Mouse (Mus musculus) liver, embryonic 13.5 days (tissue): ENCODE measurements at regions not wholly inside any gene's neighbourhood (a gene's known extent, or its start where the extent isn't known, plus 50 kb on each side); places are given as distances from the start of the nearest gene placed in this dataset.

Experiments
- ATAC-seq: fragments of 200-750 bp; cut with Nextera tagmentation; 2 replicates; pipeline ENCODE4 v1.8.0; 2017; ENCODE audit warnings: low read depth, mild to moderate bottlenecking, moderate number of reproducible peaks, moderate library complexity
- DNase-seq: peaks from one replicate; pipeline ENCODE4 v3.0.0; 2022
- H3K27ac ChIP-seq: fragments of 300-500 bp; sonication (generic); 2 replicates; pipeline ENCODE4 v1.5.1; 2015; ENCODE audit warnings: moderate library complexity, mild to moderate bottlenecking, inconsistent platforms
- H3K27me3 ChIP-seq: fragments of 300-500 bp; sonication (generic); 2 replicates; pipeline ENCODE4 v1.6.1; 2015; ENCODE audit warnings: mild to moderate bottlenecking, inconsistent platforms
- H3K36me3 ChIP-seq: fragments of 300-500 bp; sonication (generic); 2 replicates; pipeline ENCODE4 v1.6.1; 2015; ENCODE audit warnings: mild to moderate bottlenecking, inconsistent platforms
- H3K4me1 ChIP-seq: fragments of 300-500 bp; sonication (generic); replicated peaks from 2 replicates; pipeline ENCODE4 v1.6.1; 2015; ENCODE audit warnings: inconsistent platforms
- H3K4me2 ChIP-seq: fragments of 300-500 bp; sonication (generic); 2 replicates; pipeline ENCODE4 v1.6.1; 2015; ENCODE audit warnings: inconsistent platforms, mild to moderate bottlenecking, moderate library complexity
- H3K4me3 ChIP-seq: fragments of 300-500 bp; sonication (generic); replicated peaks from 2 replicates; pipeline ENCODE4 v1.5.1; 2015; ENCODE audit warnings: mild to moderate bottlenecking, inconsistent platforms
- H3K9ac ChIP-seq: fragments of 300-500 bp; sonication (generic); 2 replicates; pipeline ENCODE4 v1.6.1; 2015; ENCODE audit warnings: mild to moderate bottlenecking, inconsistent platforms
- H3K9me3 ChIP-seq: fragments of 300-500 bp; sonication (generic); replicated peaks from 2 replicates; pipeline ENCODE4 v1.6.1; 2016; ENCODE audit warnings: inconsistent platforms
- WGBS: fragments of 180-500 bp; shearing (Covaris S2); methylation state at CpG from one replicate; pipeline ENCODE4 v1.1.7; 2015; ENCODE audit not compliant: insufficient replicate concordance; 5-methylcytosine and 5-hydroxymethylcytosine counted together

DNA sequence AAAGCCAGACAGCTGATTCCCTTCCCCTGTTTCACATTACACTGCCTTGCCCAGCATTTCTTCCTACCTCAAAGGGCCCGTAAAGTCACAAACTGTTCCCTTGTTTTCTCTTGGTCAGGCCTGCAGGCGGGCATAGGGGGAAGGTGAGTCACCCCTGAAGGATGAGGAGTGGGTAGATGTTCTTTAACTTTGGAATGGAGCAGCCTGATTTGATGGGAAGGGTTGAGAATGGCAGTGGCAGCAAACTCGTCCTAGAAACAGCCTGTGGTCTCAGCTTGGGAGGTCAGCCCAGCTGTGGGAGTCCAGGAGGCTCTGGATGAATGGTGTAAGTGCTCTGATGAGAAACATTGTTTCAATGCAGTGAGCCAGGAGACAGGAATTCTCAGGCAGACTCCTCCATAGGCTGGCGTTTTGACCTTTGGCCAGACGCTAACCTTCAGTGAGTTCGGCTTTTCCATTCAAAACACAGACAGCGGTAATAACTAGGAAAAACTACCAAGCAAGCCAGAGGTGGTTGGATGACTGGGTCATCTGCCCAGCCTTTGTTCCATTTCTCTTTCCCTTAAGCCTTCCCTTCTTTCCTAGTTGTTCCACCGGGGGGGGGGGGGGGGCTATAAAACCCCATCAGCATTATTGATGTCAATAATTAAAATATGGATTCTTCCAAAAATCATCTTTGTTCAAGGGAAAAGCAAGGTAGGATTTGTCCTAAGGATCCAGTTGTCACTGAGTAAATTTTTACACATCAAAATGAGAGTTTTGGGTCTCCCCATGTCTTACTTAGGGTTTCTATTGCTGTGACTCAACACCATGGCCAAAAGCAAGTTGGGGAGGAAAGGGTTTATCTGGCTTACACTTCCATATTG is 109.4 kb upstream of the Cpm start:
- Histone ChIP-seq H3K4me2 (no peak overlapping the region), H3K27me3 (no peaks in the 10 kb centered on the region), H3K9me3 (no peaks in the 10 kb centered on the region), H3K9ac (no peak overlapping the region), H3K36me3 (no peaks in the 10 kb centered on the region), H3K27ac (no peak overlapping the region), H3K4me3 (no peak overlapping the region), H3K4me1 (peaks cover 9% of the 10 kb centered on the region)
- whole genome bisulfite sequencing, result 61% methylated on average over 8 of the region's 8 CpGs
- ATAC-seq, result no peak
- DNase-seq, result no peak

DNA sequence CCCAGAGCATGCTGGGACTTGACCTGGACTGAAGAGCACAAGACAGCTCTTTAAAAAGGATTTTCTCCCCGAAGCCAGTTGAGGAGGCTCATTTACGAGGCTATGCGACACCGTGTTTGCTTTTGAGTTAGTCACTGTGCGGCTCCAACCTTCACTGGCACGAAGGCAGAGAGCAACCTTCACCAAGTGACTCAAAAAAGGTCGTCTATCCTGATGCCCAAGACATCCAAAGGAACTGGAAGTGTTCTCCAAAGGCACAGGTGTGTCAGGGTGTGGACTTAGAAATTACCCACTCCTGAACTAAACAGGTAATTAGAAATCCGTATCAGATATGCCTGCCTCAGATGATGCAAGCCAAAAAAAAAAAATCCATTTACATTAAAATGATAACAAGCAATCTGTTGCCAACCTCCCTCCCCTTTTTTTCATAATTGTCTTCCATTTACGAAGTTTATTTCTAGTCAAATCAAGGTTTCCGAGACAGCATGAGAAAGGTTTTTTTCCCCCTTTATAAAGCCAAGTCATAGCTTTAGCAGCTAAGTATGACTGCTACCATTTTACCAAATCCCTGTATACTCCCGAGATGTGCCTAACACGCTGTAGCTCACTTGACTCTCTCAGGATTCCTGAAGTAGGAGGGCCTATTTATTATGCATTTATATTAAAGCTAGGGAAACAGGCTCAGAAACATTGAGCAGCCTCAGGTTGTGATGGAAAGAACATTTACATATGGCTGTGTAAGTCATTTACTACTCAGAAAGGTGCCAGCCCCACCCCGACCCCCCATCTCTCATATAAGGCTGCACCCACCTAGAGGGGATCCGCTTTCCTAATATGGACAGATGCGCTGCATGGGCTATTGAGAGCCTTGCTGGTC is 110.3 kb upstream of the Cpm start:
- Histone ChIP-seq H3K9ac (no peak overlapping the region), H3K9me3 (no peaks in the 10 kb centered on the region), H3K36me3 (no peaks in the 10 kb centered on the region), H3K4me2 (no peak overlapping the region), H3K4me1 (peaks cover 9% of the 10 kb centered on the region), H3K4me3 (no peak overlapping the region), H3K27me3 (no peaks in the 10 kb centered on the region), H3K27ac (no peak overlapping the region)
- WGBS, result 63% methylated on average over 15 of the region's 15 CpGs
- ATAC-seq (no peak), DNase-seq (no peak)

DNA sequence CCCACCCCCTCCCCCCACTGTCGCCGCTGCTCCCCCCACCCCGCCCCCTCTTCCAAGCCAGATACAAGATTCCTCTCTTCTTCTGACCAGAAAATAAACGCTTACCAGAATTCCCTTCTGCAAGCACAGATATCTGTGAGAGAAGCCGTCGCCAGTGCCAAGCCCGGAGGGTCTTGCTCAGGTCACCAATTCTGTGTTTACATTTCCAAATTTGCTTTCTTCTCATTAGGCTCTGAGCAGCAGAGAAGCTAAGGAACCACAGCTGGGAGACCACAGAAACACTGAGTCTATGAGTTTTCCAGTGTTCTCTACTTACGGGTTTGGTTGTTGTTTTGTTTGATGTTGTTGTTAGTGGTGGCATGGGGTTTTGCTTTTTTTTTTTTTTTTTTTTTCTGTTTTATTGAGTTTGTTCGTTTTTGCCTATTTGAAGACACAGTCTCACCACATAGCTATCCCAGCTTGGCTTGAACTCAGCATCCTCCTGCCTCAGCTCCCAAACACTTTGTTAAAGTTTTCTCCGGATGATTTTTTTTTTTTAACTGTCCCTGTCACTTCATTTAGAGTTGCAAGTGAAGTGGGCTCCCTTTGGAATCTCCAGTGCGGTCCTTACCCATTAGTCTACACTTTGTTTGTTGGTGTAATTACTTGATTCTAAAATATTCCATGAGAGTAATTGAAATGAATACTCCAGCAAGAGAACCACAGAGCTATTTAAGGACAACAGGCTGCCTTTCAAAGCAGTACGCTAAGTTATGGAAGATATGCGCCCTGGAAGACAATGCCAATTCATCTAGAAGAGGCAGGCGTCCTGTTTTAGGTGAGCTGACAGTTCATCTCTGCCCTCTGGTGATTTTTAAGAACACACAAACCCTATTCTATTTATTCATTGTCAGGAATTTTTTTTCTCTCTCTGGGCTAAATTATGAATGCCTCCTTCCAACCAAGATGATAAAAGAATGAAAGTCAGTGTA is 111.2 kb upstream of the Cpm start:
- H3K4me2 ChIP-seq, result no peak overlapping the region
- no peak overlapping the region for H3K27ac ChIP-seq
- DNase-seq (no peak), ATAC-seq (no peak)
- H3K9me3 ChIP-seq, result no peaks in the 10 kb centered on the region
- H3K27me3 ChIP-seq, result no peaks in the 10 kb centered on the region
- H3K4me1 ChIP-seq, result peaks cover 9% of the 10 kb centered on the region
- no peaks in the 10 kb centered on the region for H3K36me3 ChIP-seq
- no peak overlapping the region for H3K9ac ChIP-seq
- no peak overlapping the region for H3K4me3 ChIP-seq
- 55% methylated on average over 13 of the region's 14 CpGs for WGBS

DNA sequence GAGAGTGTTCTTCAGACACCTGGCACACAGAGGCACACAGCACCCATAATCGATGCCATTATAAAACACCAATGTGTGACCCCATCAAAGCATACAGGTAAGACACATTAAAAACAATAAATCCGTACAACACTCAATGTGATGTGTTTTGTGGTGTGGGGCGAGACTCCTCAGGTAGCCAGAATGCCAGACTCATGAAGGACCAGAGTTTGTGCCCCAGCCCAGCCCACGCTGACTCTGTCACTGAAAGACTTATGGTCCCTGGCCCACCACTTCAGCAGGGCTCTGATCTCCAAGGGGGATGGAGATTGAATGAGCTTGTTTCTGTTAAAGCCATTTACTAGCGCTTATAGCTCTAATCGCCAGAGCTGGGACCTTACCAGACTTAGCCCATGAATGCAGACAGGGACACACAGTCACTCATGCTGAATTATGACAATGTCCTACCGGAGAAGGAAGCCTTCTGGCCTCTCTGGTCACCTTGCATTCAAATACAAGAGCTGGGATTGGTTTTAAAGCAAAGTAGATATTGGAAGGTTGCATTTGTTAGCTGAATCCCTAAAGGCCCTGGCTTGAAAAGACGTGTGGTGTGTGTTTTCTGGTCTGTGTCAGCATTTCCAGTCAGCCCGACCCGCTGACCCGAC is 112.1 kb upstream of the Cpm start:
- Histone ChIP-seq H3K4me1 (peaks cover 9% of the 10 kb centered on the region), H3K27me3 (no peaks in the 10 kb centered on the region), H3K27ac (no peak overlapping the region), H3K9me3 (no peaks in the 10 kb centered on the region), H3K4me2 (no peak overlapping the region), H3K36me3 (no peaks in the 10 kb centered on the region), H3K4me3 (no peak overlapping the region), H3K9ac (no peak overlapping the region)
- DNase-seq, result no peak
- ATAC-seq, result no peak
- 56% methylated on average over 11 of the region's 11 CpGs for WGBS

DNA sequence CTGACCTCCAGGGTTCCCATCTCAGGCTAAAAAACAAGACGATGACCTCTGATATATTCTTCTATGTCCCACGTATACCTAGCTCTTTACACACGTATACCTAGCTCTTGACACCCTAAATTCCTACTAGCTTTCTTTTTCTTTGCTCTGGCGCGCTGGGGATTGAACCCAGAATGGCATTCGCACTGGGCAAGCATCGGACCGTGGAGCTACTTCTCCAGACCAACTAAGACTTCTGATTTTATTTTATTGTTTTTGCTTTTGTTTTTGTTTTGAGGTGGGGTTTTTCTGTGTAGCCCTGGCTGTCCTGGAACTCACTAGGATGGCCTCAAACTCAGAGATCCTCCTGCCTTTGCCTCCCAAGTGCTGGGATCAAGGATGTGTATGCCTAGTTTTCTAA is 112.8 kb upstream of the Cpm start:
- H3K4me3 ChIP-seq, result no peak overlapping the region
- no peak overlapping the region for H3K9ac ChIP-seq
- no peaks in the 10 kb centered on the region for H3K27me3 ChIP-seq
- ATAC-seq (no peak), DNase-seq (no peak)
- no peaks in the 10 kb centered on the region for H3K36me3 ChIP-seq
- peaks cover 9% of the 10 kb centered on the region for H3K4me1 ChIP-seq
- no peak overlapping the region for H3K4me2 ChIP-seq
- 78% methylated on average over 8 of the region's 8 CpGs for WGBS
- H3K27ac ChIP-seq, result no peak overlapping the region
- no peaks in the 10 kb centered on the region for H3K9me3 ChIP-seq

DNA sequence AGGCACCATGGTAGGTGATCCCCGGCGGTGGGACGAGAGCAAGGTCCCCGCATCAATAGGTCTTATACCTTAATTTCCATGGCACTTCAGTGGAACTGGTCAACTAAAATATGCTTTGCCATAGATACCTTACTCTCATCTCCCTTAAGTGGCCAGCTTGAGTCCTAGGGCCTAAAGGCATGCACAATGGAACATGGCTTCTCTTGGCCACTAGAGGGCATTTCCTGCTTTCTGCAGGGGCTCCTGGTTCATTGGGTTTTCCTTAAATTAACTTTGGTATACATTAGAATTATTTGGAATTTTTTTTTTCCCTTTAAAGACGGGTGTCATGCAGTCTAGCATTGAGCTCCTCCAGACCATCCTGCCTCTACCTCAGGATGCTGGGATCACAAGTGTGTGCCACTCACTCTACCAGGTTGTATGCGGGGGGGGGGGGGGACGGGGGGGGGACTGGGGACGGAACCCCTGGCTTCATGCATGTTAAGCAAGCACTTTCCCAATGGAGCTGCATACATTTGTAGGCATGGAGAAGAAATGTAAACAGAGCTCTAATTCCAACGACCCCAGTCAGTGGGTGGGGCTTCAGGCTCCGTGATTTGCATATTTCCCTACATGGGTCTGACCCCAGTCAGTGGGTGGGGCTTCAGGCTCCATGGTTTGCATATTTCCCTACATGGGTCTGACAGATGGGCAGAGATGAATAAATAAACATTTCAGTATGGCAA is 113.4 kb upstream of the Cpm start:
- H3K27ac ChIP-seq, result no peak overlapping the region
- no peaks in the 10 kb centered on the region for H3K9me3 ChIP-seq
- no peaks in the 10 kb centered on the region for H3K36me3 ChIP-seq
- WGBS, result 52% methylated on average over 10 of the region's 10 CpGs
- no peak for DNase-seq
- no peaks in the 10 kb centered on the region for H3K27me3 ChIP-seq
- no peak for ATAC-seq
- H3K9ac ChIP-seq, result no peak overlapping the region
- no peak overlapping the region for H3K4me3 ChIP-seq
- no peak overlapping the region for H3K4me2 ChIP-seq
- peaks cover 9% of the 10 kb centered on the region for H3K4me1 ChIP-seq

DNA sequence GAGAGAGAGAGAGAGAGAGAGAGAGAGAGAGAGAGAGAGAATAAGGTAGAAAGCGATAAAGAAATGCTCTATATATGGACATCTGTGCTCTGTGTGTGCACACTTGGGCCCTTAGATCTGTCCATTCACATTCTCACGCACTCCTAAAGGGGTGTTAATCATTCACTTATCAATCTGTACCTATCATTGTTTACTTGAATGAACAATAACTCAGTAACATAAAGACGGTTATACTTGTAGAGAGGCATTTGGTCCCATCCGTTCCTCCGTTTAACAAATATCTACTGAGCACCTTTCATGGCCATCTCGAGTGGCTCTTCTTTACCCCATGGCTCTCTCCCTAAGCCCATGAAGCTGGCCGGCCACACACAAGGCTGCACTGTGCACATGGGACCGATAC is 114.3 kb upstream of the Cpm start:
- ATAC-seq, result no peak
- Histone ChIP-seq H3K27ac (no peak overlapping the region), H3K27me3 (no peaks in the 10 kb centered on the region), H3K36me3 (no peaks in the 10 kb centered on the region), H3K9ac (no peak overlapping the region), H3K4me3 (no peak overlapping the region), H3K4me2 (no peak overlapping the region), H3K4me1 (peaks cover 9% of the 10 kb centered on the region), H3K9me3 (no peaks in the 10 kb centered on the region)
- 81% methylated on average over 8 of the region's 8 CpGs for WGBS
- no peak for DNase-seq

DNA sequence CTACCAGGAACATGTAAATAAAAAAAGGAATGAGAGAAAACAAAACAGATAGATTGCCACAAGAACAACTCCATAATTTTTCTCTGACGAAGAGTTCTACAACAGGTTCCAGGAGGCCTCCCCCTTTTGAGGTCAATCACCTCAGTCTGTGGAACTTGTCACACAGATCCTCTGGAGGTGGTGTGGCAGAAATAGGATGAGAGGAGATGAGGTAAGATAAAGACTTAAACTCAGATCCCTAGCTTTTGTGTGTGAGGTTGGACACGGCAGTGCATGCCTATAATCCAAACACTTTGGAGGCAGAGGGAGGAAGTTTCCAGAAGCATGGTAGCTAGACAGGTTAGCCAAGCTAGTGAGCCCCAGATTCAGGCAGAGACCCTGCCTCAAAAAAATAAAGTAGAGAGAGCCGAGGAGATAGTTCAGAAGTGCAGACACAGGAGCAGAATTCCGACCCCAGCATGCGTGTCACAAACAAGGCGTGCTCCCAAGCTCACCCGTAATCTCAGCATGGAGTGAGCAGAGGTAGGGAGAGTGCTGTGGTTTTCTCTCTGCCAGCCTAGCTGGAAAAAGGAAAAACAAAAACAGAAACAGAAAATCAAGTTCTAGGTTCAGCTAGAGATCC is 115.3 kb upstream of the Cpm start:
- H3K9ac ChIP-seq, result no peak overlapping the region
- no peaks in the 10 kb centered on the region for H3K9me3 ChIP-seq
- WGBS, result 74% methylated on average over 7 of the region's 7 CpGs
- H3K27me3 ChIP-seq, result no peaks in the 10 kb centered on the region
- H3K4me1 ChIP-seq, result peaks cover 6% of the 10 kb centered on the region; the same call in 1 of the 2 replicates
- H3K4me3 ChIP-seq, result no peak overlapping the region
- no peaks in the 10 kb centered on the region for H3K36me3 ChIP-seq
- H3K4me2 ChIP-seq, result no peak overlapping the region
- ATAC-seq (no peak), DNase-seq (no peak)
- no peak overlapping the region for H3K27ac ChIP-seq

DNA sequence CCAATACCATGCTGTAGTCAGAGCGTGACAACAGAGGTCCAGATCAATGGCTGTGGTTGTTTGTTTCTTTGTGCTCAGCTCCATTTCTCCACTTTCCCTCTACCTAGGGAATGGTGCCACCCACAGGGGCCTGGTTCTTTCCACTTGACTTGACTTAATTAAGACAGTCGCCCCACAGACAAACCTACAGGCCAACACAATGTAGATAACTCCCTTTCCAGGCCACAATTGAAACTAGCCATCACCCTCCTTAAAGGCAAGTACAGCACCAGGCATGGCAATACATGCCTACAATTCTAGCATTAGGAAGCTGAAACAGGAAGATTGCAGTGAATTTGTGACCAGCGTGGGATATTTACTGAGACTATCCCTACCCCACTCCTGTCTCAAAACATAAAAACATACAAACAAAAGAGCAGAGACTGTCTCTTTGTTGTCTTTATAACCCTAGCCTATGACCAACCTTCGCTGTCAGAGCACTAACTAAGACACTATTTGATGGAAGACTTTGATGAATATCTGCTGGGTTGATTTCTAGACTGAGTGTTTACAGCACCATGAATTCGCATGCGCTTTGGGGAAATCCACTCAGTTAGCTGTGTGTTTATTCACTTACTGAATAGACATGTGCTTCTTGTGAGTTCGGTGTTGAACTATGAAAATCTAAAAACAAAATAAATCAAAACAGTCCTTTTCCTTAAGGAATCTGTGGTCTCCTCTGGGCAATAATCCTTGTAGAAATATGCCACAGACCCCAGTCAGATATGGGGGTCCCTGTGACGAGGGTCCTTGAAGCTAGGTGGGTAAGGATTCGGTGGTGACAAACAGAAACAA is 116.7 kb upstream of the Cpm start:
- WGBS, result 67% methylated on average over 9 of the region's 9 CpGs
- no peak overlapping the region for H3K9ac ChIP-seq
- H3K27ac ChIP-seq, result no peak overlapping the region

More for the DNA sequence above, 116.7 kb upstream of the Cpm start:
- no peaks in the 10 kb centered on the region for H3K9me3 ChIP-seq
- H3K4me3 ChIP-seq, result no peak overlapping the region
- H3K4me2 ChIP-seq, result no peak overlapping the region
- ATAC-seq (no peak), DNase-seq (no peak)
- H3K4me1 ChIP-seq, result 0 out of 2 replicates have a peak, but pooled peaks cover 3% of the 10 kb centered on the region
- H3K36me3 ChIP-seq, result no peaks in the 10 kb centered on the region
- no peaks in the 10 kb centered on the region for H3K27me3 ChIP-seq
